Mouse (Mus musculus) heart, embryonic 16.5 days (tissue): ENCODE data around the gene Gm42674. TPM values are rescaled to one million over a fixed set of nuclear protein-coding genes. Genes with fewer than 3 reads are reported as not detected.
A peak's percentile ranks its signal among the peaks of the same experiment; 100 is the strongest.

Experiments used
- ATAC-seq: fragments of 200-750 bp; cut with Nextera tagmentation; replicated peaks from 2 replicates; pipeline ENCODE4 v1.8.0; 2017; ENCODE audit warnings: moderate number of reproducible peaks; ENCODE audit not compliant: insufficient read depth, low FRiP score; ENCODE audit errors: extremely low read depth
- H3K27ac ChIP-seq: fragments of 300-500 bp; sonication (generic); 2 replicates; pipeline ENCODE4 v1.5.1; 2014; ENCODE audit warnings: mild to moderate bottlenecking, low read length, control low read depth, moderate library complexity
- H3K27me3 ChIP-seq: fragments of 300-500 bp; sonication (generic); 2 replicates; pipeline ENCODE4 v1.6.1; 2014; ENCODE audit warnings: low read length, mixed read lengths; ENCODE audit not compliant: control insufficient read depth, insufficient read depth
- H3K36me3 ChIP-seq: fragments of 300-500 bp; sonication (generic); 2 replicates; pipeline ENCODE4 v1.6.1; 2014; ENCODE audit not compliant: control insufficient read depth, insufficient read depth
- H3K4me1 ChIP-seq: fragments of 300-500 bp; sonication (generic); 2 replicates; pipeline ENCODE4 v1.6.1; 2014; ENCODE audit warnings: low read length, mixed read lengths; ENCODE audit not compliant: control insufficient read depth, insufficient read depth
- H3K4me2 ChIP-seq: fragments of 300-500 bp; sonication (generic); 2 replicates; pipeline ENCODE4 v1.6.1; 2014; ENCODE audit warnings: low read depth, mild to moderate bottlenecking, control low read depth, low read length
- H3K4me3 ChIP-seq: fragments of 300-500 bp; sonication (generic); 2 replicates; pipeline ENCODE4 v1.5.1; 2014; ENCODE audit warnings: mild to moderate bottlenecking, control low read depth, low read length
- H3K9ac ChIP-seq: fragments of 300-500 bp; sonication (generic); 2 replicates; pipeline ENCODE4 v1.6.1; 2014; ENCODE audit warnings: low read length, control low read depth
- H3K9me3 ChIP-seq: fragments of 300-500 bp; sonication (generic); replicated peaks from 2 replicates; pipeline ENCODE4 v1.6.1; 2016; ENCODE audit warnings: low read length; ENCODE audit not compliant: control insufficient read depth
- whole genome bisulfite sequencing: fragments of 180-500 bp; shearing (Covaris S2); extraction: QIAGEN DNeasy Blood & Tissue Kit; methylation state at CpG from one replicate; pipeline ENCODE4 v1.1.7; 2014; 5-methylcytosine and 5-hydroxymethylcytosine counted together
- polyA plus RNA-seq: library from polyadenylated mRNA; unstranded; fragments of >200 nt; fragmentation: Nextera tagmentation; extraction: Ambion mirVana; gene quantifications from 2 replicates; pipeline ENCODE4 v1.2.1, GENCODE M21; 2015

Gm42674 gene
- polyA plus RNA-seq, 1 experiment from 2014 or later: not detected

DNA sequence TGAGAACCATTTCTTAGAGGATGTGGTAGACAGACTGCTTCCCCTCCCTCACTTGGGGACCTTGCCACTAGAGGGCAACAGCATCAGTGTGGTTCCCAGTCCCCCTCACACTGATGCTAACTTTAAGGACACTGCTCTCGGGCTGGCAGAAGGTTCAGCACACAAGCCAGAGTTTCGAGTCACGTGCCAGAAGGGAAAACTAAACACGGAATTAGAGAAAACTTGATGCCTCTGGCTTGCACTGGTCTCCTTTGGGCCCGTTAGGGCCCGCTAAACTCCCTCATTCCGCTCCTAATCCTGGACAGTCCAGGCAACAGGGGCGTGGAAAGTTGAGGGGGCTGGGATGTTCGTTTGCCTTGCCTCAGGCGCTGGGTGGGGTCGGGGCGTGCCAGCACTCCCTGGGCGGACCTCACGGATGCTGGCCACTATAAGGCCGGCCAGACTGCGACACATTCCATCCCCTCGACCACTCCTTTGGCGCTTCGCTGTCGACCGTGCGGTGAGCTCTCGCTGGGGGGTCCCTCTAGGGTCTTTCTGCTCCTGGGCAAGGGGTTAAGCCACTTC is 11.1 kb downstream of the Gm42674 start, which contains the start of gene S100a6:
S100a6 (plus strand) TSS at position 155 of the 564 bp plus-strand sequence.
- peak within 1 kb of the TSS; percentile 47 for H3K4me3 ChIP-seq
- H3K36me3 ChIP-seq: no peaks in the 10 kb centered on the region
- peak; percentile 63; the same call in 1 of the 2 replicates for ATAC-seq
- H3K4me1 ChIP-seq: peaks cover 10% of the 10 kb centered on the region
- no peak within 1 kb of the TSS for H3K27ac ChIP-seq
- no peaks in the 10 kb centered on the region for H3K9me3 ChIP-seq
- H3K4me2 ChIP-seq: peak within 1 kb of the TSS; percentile 74
- WGBS: 3% methylated on average over 23 of the region's 23 CpGs
- H3K27me3 ChIP-seq: no peaks in the 10 kb centered on the region
- H3K9ac ChIP-seq: peak within 1 kb of the TSS; percentile 56

DNA sequence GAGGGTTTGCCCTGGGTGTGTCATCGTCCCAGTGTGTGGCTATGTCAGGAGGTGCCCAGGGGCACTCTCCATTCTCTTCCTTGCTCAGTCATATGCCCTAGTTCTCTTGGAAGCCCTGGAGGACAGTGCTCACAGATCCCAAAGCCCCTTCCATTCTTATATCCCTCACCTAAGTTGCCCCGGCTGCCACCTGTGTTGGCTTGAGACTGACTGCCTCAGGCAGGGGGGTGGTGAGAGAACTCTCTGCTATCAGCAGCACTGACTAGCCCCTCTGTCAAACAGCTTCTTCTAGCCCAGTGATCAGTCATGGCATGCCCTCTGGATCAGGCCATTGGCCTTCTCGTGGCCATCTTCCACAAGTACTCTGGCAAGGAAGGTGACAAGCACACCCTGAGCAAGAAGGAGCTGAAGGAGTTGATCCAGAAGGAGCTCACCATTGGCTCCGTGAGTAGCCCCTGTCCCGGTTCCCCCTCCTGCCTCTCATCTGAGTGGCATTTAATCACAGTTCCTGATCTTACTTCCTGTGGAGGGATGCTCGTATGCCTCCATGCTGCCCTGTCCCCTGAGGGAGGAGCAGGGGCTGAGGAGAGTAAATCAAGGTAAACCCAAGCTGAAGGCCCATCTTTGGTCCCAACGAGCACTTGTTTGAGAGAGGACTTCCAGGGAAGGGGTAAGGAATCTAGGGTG is 11.9 kb downstream of the Gm42674 start:
- peak overlapping the region; percentile 74 for H3K4me2 ChIP-seq
- H3K4me3 ChIP-seq: peak overlapping the region; percentile 47
- 57% methylated on average over 7 of the region's 7 CpGs for WGBS
- H3K9me3 ChIP-seq: no peaks in the 10 kb centered on the region
- H3K27ac ChIP-seq: no peak overlapping the region
- H3K9ac ChIP-seq: no peak overlapping the region; the same call in 1 of the 2 replicates
- no peaks in the 10 kb centered on the region for H3K27me3 ChIP-seq
- no peak for ATAC-seq
- H3K36me3 ChIP-seq: no peaks in the 10 kb centered on the region
- peaks cover 10% of the 10 kb centered on the region for H3K4me1 ChIP-seq

DNA sequence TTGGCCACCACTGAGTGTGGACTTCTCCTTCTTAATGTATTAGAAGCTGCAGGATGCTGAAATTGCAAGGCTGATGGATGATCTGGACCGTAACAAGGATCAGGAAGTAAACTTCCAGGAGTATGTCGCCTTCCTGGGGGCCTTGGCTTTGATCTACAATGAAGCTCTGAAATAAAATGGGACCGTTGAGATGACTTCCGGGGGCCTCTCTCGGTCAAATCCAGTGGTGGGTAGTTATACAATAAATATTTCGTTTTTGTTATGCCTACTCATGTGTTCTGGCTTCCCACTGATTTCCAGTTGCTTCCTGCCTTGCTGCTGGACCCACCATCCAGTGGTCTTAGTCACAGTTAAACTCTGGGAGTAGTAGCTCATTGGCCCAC is 12.4 kb downstream of the Gm42674 start:
- Histone ChIP-seq H3K4me3 (no peak overlapping the region), H3K36me3 (no peaks in the 10 kb centered on the region), H3K27ac (no peak overlapping the region), H3K9ac (no peak overlapping the region), H3K4me2 (peak overlapping the region; percentile 4; the same call in 1 of the 2 replicates), H3K27me3 (no peaks in the 10 kb centered on the region), H3K4me1 (peaks cover 10% of the 10 kb centered on the region), H3K9me3 (no peaks in the 10 kb centered on the region)
- no peak for ATAC-seq
- WGBS: 82% methylated on average over 6 of the region's 6 CpGs

DNA sequence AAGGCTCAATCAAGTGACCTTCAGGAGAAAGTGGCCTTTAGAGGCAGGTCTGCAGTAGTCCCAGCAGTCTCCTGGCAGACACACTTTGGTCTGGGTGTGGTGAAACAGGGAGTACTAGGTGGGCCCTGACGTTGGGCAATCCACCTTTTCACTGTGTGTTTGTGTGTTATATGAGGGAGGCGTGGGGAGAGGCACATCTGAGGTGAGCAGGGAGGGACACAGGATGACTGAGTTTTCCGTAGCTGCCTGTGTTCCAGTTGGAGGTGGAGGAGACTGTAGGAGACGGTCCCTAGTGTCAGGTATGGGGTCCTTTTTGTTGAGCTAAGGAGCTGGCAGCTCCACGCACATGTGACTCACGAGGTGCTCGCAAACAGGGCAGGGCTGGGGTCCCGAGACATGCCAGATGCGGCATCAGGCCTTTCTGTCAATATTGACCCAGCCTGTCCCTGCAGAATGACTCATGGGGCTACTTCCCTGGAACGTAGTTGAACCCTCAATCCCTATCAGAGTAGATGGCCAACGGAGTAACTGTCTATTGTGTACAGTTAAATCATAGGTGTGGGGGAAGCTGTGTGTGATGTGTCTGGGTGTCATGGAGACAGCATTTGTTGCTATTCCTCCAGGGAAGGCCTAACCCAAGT is 13.0 kb downstream of the Gm42674 start:
- no peak overlapping the region for H3K4me3 ChIP-seq
- H3K4me2 ChIP-seq: peak overlapping the region; percentile 43; the same call in 1 of the 2 replicates

DNA sequence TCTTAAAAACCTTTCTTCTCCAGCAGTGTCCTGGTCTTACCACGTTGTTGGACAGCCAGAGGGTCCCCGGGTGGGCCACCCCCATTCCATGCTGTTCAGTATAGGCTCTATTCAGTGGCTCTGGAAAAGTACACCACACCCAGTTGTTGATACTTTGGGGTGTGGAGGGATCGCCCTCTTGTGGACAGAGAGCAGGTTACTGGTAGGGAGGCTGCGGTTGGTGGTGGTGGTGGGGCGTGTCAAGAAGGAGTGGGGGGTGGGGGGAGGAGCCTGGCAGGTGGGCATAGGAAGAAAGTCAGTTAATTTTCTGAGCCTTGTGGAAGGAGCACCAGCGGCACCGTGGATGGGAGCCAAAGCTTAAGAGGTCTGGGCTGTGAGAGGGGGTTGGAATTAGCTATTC is 13.7 kb downstream of the Gm42674 start:
- 6% methylated on average over 7 of the region's 7 CpGs for WGBS
- H3K4me1 ChIP-seq: peaks cover 10% of the 10 kb centered on the region

More for the DNA sequence above, 13.0 kb downstream of the Gm42674 start:
- Histone ChIP-seq H3K9me3 (no peaks in the 10 kb centered on the region), H3K27ac (no peak overlapping the region), H3K36me3 (no peaks in the 10 kb centered on the region), H3K4me1 (peaks cover 10% of the 10 kb centered on the region), H3K9ac (no peak overlapping the region), H3K27me3 (no peaks in the 10 kb centered on the region)
- WGBS: 76% methylated on average over 11 of the region's 11 CpGs
- ATAC-seq: no peak

DNA sequence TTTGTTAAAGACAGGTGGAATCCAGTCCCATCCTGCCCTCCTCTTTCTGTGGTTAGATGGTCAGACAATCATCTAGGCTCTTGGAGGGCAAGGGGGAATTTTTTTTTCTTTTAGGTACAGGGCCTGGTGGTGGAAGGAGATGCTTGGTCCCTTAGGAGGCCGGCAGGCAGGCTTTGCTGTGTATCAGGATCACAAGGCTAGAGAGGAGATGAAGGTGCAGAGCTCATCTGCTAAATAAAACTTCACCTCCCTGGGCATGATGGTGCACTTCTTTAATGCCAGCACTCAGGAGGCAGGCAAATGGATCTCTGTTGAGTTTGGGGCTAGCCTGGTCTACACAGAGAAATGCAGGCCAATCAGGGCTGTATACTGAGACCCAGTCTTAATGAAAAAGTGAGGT is 14.2 kb downstream of the Gm42674 start:
- H3K9me3 ChIP-seq: no peaks in the 10 kb centered on the region
- H3K36me3 ChIP-seq: no peaks in the 10 kb centered on the region
- WGBS: 67% methylated on average over 1 of the region's 1 CpGs
- no peak overlapping the region for H3K4me3 ChIP-seq
- no peak overlapping the region for H3K9ac ChIP-seq
- H3K27me3 ChIP-seq: no peaks in the 10 kb centered on the region
- no peak for ATAC-seq
- peak overlapping the region; percentile 43; the same call in 1 of the 2 replicates for H3K4me2 ChIP-seq
- no peak overlapping the region for H3K27ac ChIP-seq
- peaks cover 10% of the 10 kb centered on the region for H3K4me1 ChIP-seq

More for the DNA sequence above, 13.7 kb downstream of the Gm42674 start:
- Histone ChIP-seq H3K4me3 (no peak overlapping the region; the same call in 1 of the 2 replicates), H3K27ac (no peak overlapping the region), H3K36me3 (no peaks in the 10 kb centered on the region), H3K9ac (no peak overlapping the region), H3K4me2 (peak overlapping the region; percentile 43), H3K9me3 (no peaks in the 10 kb centered on the region), H3K27me3 (no peaks in the 10 kb centered on the region)
- peak; percentile 57 for ATAC-seq

DNA sequence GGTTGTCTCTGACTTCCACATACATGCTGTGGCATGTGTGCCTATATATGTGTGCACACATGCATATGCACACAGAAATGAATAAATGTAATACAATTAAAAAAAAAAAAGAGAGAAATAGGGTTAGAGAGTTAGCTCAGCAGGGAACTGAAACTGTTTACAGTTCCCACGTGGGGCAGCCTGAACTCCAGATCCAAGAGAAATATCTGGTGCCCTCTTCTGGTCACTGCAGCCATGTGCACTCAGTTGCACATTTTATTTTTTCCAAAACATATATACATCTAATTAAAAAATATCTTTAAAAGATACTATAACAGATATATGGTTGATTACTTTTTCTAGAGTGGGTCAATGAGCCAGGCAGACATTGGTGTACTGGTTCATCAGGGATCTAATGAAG is 15.9 kb downstream of the Gm42674 start:
- peaks cover 10% of the 10 kb centered on the region for H3K4me1 ChIP-seq
- 23% methylated on average over 1 of the region's 1 CpGs for WGBS

GRCm38 (mm10) chr3:90621552-90621951 is 19.8 kb downstream of the Gm42674 start:
- no peak for ATAC-seq
- H3K27me3 ChIP-seq: no peaks in the 10 kb centered on the region
- H3K9ac ChIP-seq: no peak overlapping the region
- H3K4me2 ChIP-seq: no peak overlapping the region
- H3K27ac ChIP-seq: no peak overlapping the region
- no peaks in the 10 kb centered on the region for H3K36me3 ChIP-seq
- H3K4me1 ChIP-seq: peaks cover 5% of the 10 kb centered on the region
- no peaks in the 10 kb centered on the region for H3K9me3 ChIP-seq
- 38% methylated on average over 7 of the region's 7 CpGs for WGBS
- H3K4me3 ChIP-seq: no peak overlapping the region

More for the DNA sequence above, 15.9 kb downstream of the Gm42674 start:
- H3K27ac ChIP-seq: no peak overlapping the region
- H3K4me2 ChIP-seq: no peak overlapping the region
- no peaks in the 10 kb centered on the region for H3K36me3 ChIP-seq
- H3K4me3 ChIP-seq: no peak overlapping the region
- no peak overlapping the region for H3K9ac ChIP-seq
- ATAC-seq: no peak
- no peaks in the 10 kb centered on the region for H3K27me3 ChIP-seq
- H3K9me3 ChIP-seq: no peaks in the 10 kb centered on the region
